Mouse (Mus musculus) heart, embryonic 10.5 days (tissue): ENCODE results near the gene Mmgt2. TPM values are rescaled to one million over a fixed set of nuclear protein-coding genes. Genes with fewer than 3 reads are reported as not detected.

Experiments
- DNase-seq: peaks from one replicate; pipeline ENCODE4 v3.0.0-alpha.2; 2017; ENCODE audit warnings: low spot score
- H3K27ac ChIP-seq: fragments of 300-500 bp; sonication (generic); 2 replicates; pipeline ENCODE4 v1.5.1; 2016; ENCODE audit warnings: mild to moderate bottlenecking
- H3K27me3 ChIP-seq: fragments of 300-500 bp; sonication (generic); 2 replicates; pipeline ENCODE4 v1.6.1; 2016; ENCODE audit warnings: mild to moderate bottlenecking; ENCODE audit not compliant: poor library complexity, insufficient read depth, severe bottlenecking
- H3K36me3 ChIP-seq: fragments of 300-500 bp; sonication (generic); 2 replicates; pipeline ENCODE4 v1.6.1; 2016; ENCODE audit warnings: mild to moderate bottlenecking, moderate library complexity
- H3K4me1 ChIP-seq: fragments of 300-500 bp; sonication (generic); 2 replicates; pipeline ENCODE4 v1.6.1; 2016; ENCODE audit warnings: mild to moderate bottlenecking
- H3K4me3 ChIP-seq: fragments of 300-500 bp; sonication (generic); 2 replicates; pipeline ENCODE4 v1.5.1; 2016; ENCODE audit warnings: mild to moderate bottlenecking, moderate library complexity
- H3K9me3 ChIP-seq: fragments of 300-500 bp; sonication (generic); 2 replicates; pipeline ENCODE4 v1.6.1; 2016; ENCODE audit warnings: mild to moderate bottlenecking, moderate library complexity
- WGBS: fragments of 180-500 bp; shearing (Covaris S2); methylation state at CpG from one replicate; pipeline ENCODE4 v1.1.7; 2016; 5-methylcytosine and 5-hydroxymethylcytosine counted together
- polyA plus RNA-seq: library from polyadenylated mRNA; unstranded; fragments of >200 nt; fragmentation: Nextera tagmentation; extraction: Ambion mirVana; gene quantifications from 2 replicates; pipeline ENCODE4 v1.2.1, GENCODE M21; 2016

The Mmgt2 gene
- polyA plus RNA-seq, result 40.5 and 49.6 TPM in 2 replicates

GRCm38 (mm10) chr11:62648591-62649391 is at the start of gene Mmgt2:
Gene Mmgt2, plus strand, starts transcription at chr11:62648664.
- no peaks in the 10 kb centered on the region for H3K27me3 ChIP-seq
- peak within 1 kb of the TSS; percentile 83 for H3K4me3 ChIP-seq
- H3K36me3 ChIP-seq, result peaks cover 21% of the 10 kb centered on the region
- peak within 1 kb of the TSS; percentile 94 for H3K27ac ChIP-seq
- peak; percentile 97 for DNase-seq
- no peaks in the 10 kb centered on the region for H3K9me3 ChIP-seq
- peaks cover 49% of the 10 kb centered on the region for H3K4me1 ChIP-seq
- 1% methylated on average over 33 of the region's 53 CpGs for WGBS

- WGBS, result 14% methylated on average over 17 of the region's 17 CpGs
- DNase-seq, result no peak
- H3K4me1 ChIP-seq, result peaks cover 37% of the 10 kb centered on the region
- H3K27ac ChIP-seq, result peak overlapping the region; percentile 98
- H3K4me3 ChIP-seq, result peak overlapping the region; percentile 83
- H3K27me3 ChIP-seq, result no peaks in the 10 kb centered on the region
- H3K36me3 ChIP-seq, result peaks cover 39% of the 10 kb centered on the region
- no peaks in the 10 kb centered on the region for H3K9me3 ChIP-seq
These were observed 46.5 kb upstream of the Mmgt2 start for GRCm38 (mm10) chr11:62601732-62602618.

GRCm38 (mm10) chr11:62602619-62603311 is 45.7 kb upstream of the Mmgt2 start:
- Histone ChIP-seq H3K4me1 (peaks cover 36% of the 10 kb centered on the region), H3K4me3 (peak overlapping the region; percentile 83), H3K9me3 (no peaks in the 10 kb centered on the region), H3K27ac (peak overlapping the region; percentile 98), H3K36me3 (peaks cover 47% of the 10 kb centered on the region), H3K27me3 (no peaks in the 10 kb centered on the region)
- WGBS, result under 1% methylated on average over 58 of the region's 58 CpGs
- peak; percentile 98 for DNase-seq

GRCm38 (mm10) chr11:62603312-62604056 is 45.0 kb upstream of the Mmgt2 start:
- Histone ChIP-seq H3K27ac (peak overlapping the region; percentile 98), H3K27me3 (no peaks in the 10 kb centered on the region), H3K36me3 (peaks cover 54% of the 10 kb centered on the region), H3K4me3 (peak overlapping the region; percentile 83), H3K9me3 (no peaks in the 10 kb centered on the region), H3K4me1 (peaks cover 29% of the 10 kb centered on the region)
- no peak for DNase-seq
- WGBS, result 0% methylated on average over 13 of the region's 13 CpGs

- peak overlapping the region; percentile 98 for H3K27ac ChIP-seq
- WGBS, result 23% methylated on average over 5 of the region's 5 CpGs
- H3K4me1 ChIP-seq, result peaks cover 27% of the 10 kb centered on the region
- no peaks in the 10 kb centered on the region for H3K27me3 ChIP-seq
- no peaks in the 10 kb centered on the region for H3K9me3 ChIP-seq
- peaks cover 61% of the 10 kb centered on the region for H3K36me3 ChIP-seq
- peak overlapping the region; percentile 83 for H3K4me3 ChIP-seq
- DNase-seq, result no peak
These were observed 44.2 kb upstream of the Mmgt2 start for GRCm38 (mm10) chr11:62604123-62604706.

- whole genome bisulfite sequencing, result 35% methylated on average over 3 of the region's 3 CpGs
- Histone ChIP-seq H3K4me1 (peaks cover 27% of the 10 kb centered on the region), H3K36me3 (peaks cover 67% of the 10 kb centered on the region), H3K27me3 (no peaks in the 10 kb centered on the region), H3K4me3 (peak overlapping the region; percentile 83), H3K27ac (peak overlapping the region; percentile 36; the same call in 1 of the 2 replicates), H3K9me3 (no peaks in the 10 kb centered on the region)
- DNase-seq, result no peak
These were observed 43.4 kb upstream of the Mmgt2 start for GRCm38 (mm10) chr11:62604886-62605618.

- no peaks in the 10 kb centered on the region for H3K9me3 ChIP-seq
- WGBS, result 41% methylated on average over 10 of the region's 10 CpGs
- no peaks in the 10 kb centered on the region for H3K27me3 ChIP-seq
- H3K27ac ChIP-seq, result peak overlapping the region; percentile 36; the same call in 1 of the 2 replicates
- peaks cover 27% of the 10 kb centered on the region for H3K4me1 ChIP-seq
- peaks cover 74% of the 10 kb centered on the region for H3K36me3 ChIP-seq
- H3K4me3 ChIP-seq, result peak overlapping the region; percentile 83
- no peak for DNase-seq
These were observed 42.7 kb upstream of the Mmgt2 start for GRCm38 (mm10) chr11:62605619-62606298.

- no peak for DNase-seq
- Histone ChIP-seq H3K27me3 (no peaks in the 10 kb centered on the region), H3K9me3 (no peaks in the 10 kb centered on the region), H3K4me1 (peaks cover 27% of the 10 kb centered on the region), H3K27ac (peak overlapping the region; percentile 36; the same call in 1 of the 2 replicates), H3K36me3 (peaks cover 74% of the 10 kb centered on the region), H3K4me3 (peak overlapping the region; percentile 83; the same call in 1 of the 2 replicates)
- 69% methylated on average over 10 of the region's 10 CpGs for WGBS
These were observed 41.9 kb upstream of the Mmgt2 start for GRCm38 (mm10) chr11:62606299-62607169.

GRCm38 (mm10) chr11:62607170-62607951 is 41.1 kb upstream of the Mmgt2 start:
- Histone ChIP-seq H3K9me3 (no peaks in the 10 kb centered on the region), H3K27me3 (no peaks in the 10 kb centered on the region), H3K36me3 (peaks cover 79% of the 10 kb centered on the region), H3K27ac (0 out of 2 replicates have a peak overlapping the region, but pooled peaks have one; percentile 6), H3K4me3 (no peak overlapping the region), H3K4me1 (peaks cover 24% of the 10 kb centered on the region)
- 70% methylated on average over 10 of the region's 10 CpGs for WGBS
- no peak for DNase-seq

- no peaks in the 10 kb centered on the region for H3K9me3 ChIP-seq
- whole genome bisulfite sequencing, result 91% methylated on average over 1 of the region's 1 CpGs
These were observed 40.6 kb upstream of the Mmgt2 start for GRCm38 (mm10) chr11:62607952-62608201.

More at GRCm38 (mm10) chr11:62607952-62608201, 40.6 kb upstream of the Mmgt2 start:
- Histone ChIP-seq H3K36me3 (peaks cover 84% of the 10 kb centered on the region), H3K4me1 (peaks cover 24% of the 10 kb centered on the region), H3K27me3 (no peaks in the 10 kb centered on the region), H3K4me3 (no peak overlapping the region), H3K27ac (no peak overlapping the region)
- DNase-seq, result no peak
